Mouse (Mus musculus): ENCODE results near the gene Nfia.

DNA sequence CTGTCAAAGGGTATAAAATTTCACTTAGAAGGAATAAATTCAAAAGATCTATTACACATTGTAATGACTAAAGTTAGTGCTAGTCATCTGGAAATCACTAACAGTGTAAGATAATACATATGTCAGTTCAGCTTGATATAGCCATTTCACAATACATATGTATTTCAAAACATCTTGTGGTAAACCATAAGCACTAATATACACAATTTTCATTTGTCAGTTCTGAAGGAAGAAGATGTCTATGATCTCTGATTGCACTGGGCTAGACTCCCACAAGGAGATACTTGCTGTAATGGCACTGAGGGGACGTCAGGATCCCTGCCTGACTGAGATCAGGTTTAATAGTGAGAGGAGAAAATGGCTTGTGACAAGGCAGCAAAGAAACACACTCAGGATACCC lies 39.1 kb upstream of the Nfia start:
- TF ChIP-seq CTCF (conservative IDR thresholded peaks at IDR 0.05; ENCODE audit: low read length), result no peak
- TF ChIP-seq POU5F1 (IDR thresholded peaks at IDR 0.05; ENCODE audit: borderline replicate concordance, low read length), result no peak
- no peak for TF ChIP-seq NANOG (IDR thresholded peaks at IDR 0.05; ENCODE audit: borderline replicate concordance, low read length)
